Mouse (Mus musculus) C2C12 (cell line): ENCODE results near the gene Myof.

Experiments used
- CTCF ChIP-seq: IDR thresholded peaks from one replicate; pipeline ENCODE4 v1.5.1; 2011; ENCODE audit not compliant: control insufficient read depth, insufficient read depth, insufficient read length
- MAX ChIP-seq: IDR thresholded peaks from one replicate; pipeline ENCODE4 v1.6.1; 2011; ENCODE audit warnings: mild to moderate bottlenecking, control low read depth
- USF1 ChIP-seq: IDR thresholded peaks from one replicate; pipeline ENCODE4 v1.6.1; 2011; ENCODE audit warnings: low read depth, mild to moderate bottlenecking, control low read depth, moderate library complexity

GRCm38 (mm10) chr19:37927911-37928310 is 115.5 kb downstream of the Myof start:
- TF ChIP-seq CTCF (no peak), USF1 (no peak), MAX (no peak)
